In the genomic region with DNA sequence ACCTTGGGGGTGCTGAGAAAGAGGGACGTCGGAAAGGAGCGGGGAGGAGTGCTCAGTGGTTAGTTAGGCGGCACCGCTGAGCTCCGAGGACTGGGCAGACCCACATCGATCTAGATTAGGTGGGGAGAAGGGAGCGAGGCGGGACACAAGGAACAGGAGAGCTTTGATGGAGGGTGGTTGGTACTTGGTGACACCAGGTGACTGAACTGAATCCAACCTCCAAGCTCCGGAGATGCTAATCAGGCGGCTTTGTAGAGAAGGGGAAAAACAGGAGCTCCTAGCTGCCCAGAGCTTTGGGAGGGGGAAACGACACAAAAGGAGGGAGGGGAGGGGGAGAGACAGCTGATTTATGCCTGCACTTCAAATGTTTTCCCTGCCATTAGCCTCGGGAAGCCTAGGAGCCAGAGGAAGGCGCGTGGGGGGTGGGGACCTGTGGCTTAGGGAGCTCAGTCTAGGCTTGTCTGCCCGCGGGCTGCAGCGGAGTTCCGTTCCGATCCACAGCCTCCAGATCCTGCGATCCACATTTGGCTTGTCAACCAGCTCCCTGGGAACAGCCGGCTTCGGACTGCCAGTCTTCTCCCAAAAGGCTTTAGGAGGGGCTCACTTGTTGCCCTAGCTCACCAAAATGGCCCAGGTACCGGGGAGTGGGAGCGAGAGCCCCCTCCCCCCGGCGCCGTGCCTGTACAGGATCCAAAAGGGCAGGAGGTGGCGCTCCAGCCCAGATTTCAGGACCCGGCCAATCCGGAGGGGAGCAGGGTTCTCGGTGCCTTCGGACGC, we compare ENCODE assay signal across 8 mouse cellular contexts. TPM values are rescaled to one million over a fixed set of nuclear protein-coding genes. Genes with fewer than 3 reads are reported as not detected.
DNase-seq lines count a peak whose midpoint lies in the region; ATAC-seq and TF ChIP-seq lines count a peak whose summit lies in the region.

No protein-coding gene starts in this region.

- H3K4me2 ChIP-seq in heart, postnatal 0 days (ENCODE audit: low read depth, low read length), result peak overlapping the region; percentile 83

- no peak for TF ChIP-seq CTCF in lung, adult 2 months (IDR thresholded peaks at IDR 0.05; ENCODE audit: insufficient read depth, low read length)
- peak; percentile 31 for TF ChIP-seq CTCF in heart, postnatal 0 days (IDR thresholded peaks at IDR 0.05; ENCODE audit: low read depth)
- TF ChIP-seq CTCF in testis, adult 2 months (IDR thresholded peaks at IDR 0.05; ENCODE audit: control insufficient read depth, insufficient read depth, insufficient replicate concordance, low read depth, low read length), result 0 out of 2 replicates have a peak, but pooled peaks have one; percentile 8

- peak overlapping the region; percentile 18 for H3K9ac ChIP-seq in heart, postnatal 0 days (replicated peaks; ENCODE audit: low read depth, low read length)

- DNase-seq in lung, adult 2 months, result peak; percentile 34
- no peak for DNase-seq in lung, adult 18-20 months
- peak; percentile 83 for DNase-seq in embryo, embryonic 10 days (ENCODE audit: low spot score)
- DNase-seq in heart, postnatal 0 days (ENCODE audit: low spot score), result no peak
- peak; percentile 80 to 86 for DNase-seq in kidney, postnatal 4 days
- DNase-seq in midbrain, embryonic 10.5 days (ENCODE audit: low spot score), result peak; percentile 68

- no peak for ATAC-seq in heart, postnatal 0 days (ENCODE audit: insufficient read depth, low read depth)
- ATAC-seq in megakaryocyte progenitor cell, adult 5-6 weeks (replicated peaks; ENCODE audit: poor library complexity), result no peak

- no peak overlapping the region; the same call in 1 of the 2 replicates for H3K27ac ChIP-seq in heart, postnatal 0 days (ENCODE audit: low read depth)
- peak overlapping the region; percentile 28; the same call in 1 of the 2 replicates for H3K27ac ChIP-seq in midbrain, embryonic 10.5 days (replicated peaks)
- no peak overlapping the region for H3K27ac ChIP-seq in testis, adult 2 months (ENCODE audit: control insufficient read depth, insufficient read depth, low read depth, low read length)

- WGBS in lung, adult 2 months, result 11% methylated on average over 34 of the region's 34 CpGs
- WGBS in heart, postnatal 0 days, result 5% methylated on average over 34 of the region's 34 CpGs
- WGBS in midbrain, embryonic 10.5 days, result 1% methylated on average over 34 of the region's 34 CpGs

- no peaks in the 10 kb centered on the region for H3K36me3 ChIP-seq in heart, postnatal 0 days (replicated peaks; ENCODE audit: control insufficient read depth, insufficient read depth, low read length)
- no peaks in the 10 kb centered on the region for H3K36me3 ChIP-seq in midbrain, embryonic 10.5 days
- H3K36me3 ChIP-seq in testis, adult 2 months (ENCODE audit: control insufficient read depth, insufficient read depth, low read length), result no peaks in the 10 kb centered on the region

- TF ChIP-seq EP300 in heart, postnatal 0 days (IDR thresholded peaks at IDR 0.05; ENCODE audit: low read depth), result no peak

- H3K4me1 ChIP-seq in lung, adult 2 months (ENCODE audit: control insufficient read depth, insufficient read depth, low read length), result peaks cover 7% of the 10 kb centered on the region
- H3K4me1 ChIP-seq in heart, postnatal 0 days (ENCODE audit: control insufficient read depth, insufficient read depth), result peaks cover 36% of the 10 kb centered on the region; the same call in 1 of the 2 replicates
- H3K4me1 ChIP-seq in midbrain, embryonic 10.5 days, result peaks cover 72% of the 10 kb centered on the region
- peaks cover 18% of the 10 kb centered on the region for H3K4me1 ChIP-seq in testis, adult 2 months (ENCODE audit: control insufficient read depth, insufficient read depth, low read length)

- no peaks in the 10 kb centered on the region for H3K9me3 ChIP-seq in heart, postnatal 0 days (replicated peaks; ENCODE audit: control insufficient read depth, low read length)
- H3K9me3 ChIP-seq in midbrain, embryonic 10.5 days (replicated peaks), result no peaks in the 10 kb centered on the region

- H3K4me3 ChIP-seq in lung, adult 2 months (replicated peaks; ENCODE audit: extremely low read depth, low read depth, low read length), result peak overlapping the region; percentile 33
- peak overlapping the region; percentile 73 for H3K4me3 ChIP-seq in heart, postnatal 0 days (ENCODE audit: low read depth, low read length)
- H3K4me3 ChIP-seq in midbrain, embryonic 10.5 days, result peak overlapping the region; percentile 57
- peak overlapping the region; percentile 51 for H3K4me3 ChIP-seq in testis, adult 2 months (ENCODE audit: control insufficient read depth, low read depth, low read length)

- no peaks in the 10 kb centered on the region for H3K27me3 ChIP-seq in heart, postnatal 0 days (ENCODE audit: control insufficient read depth, insufficient read depth, low read length)
- peaks cover 99% of the 10 kb centered on the region for H3K27me3 ChIP-seq in midbrain, embryonic 10.5 days (ENCODE audit: low read depth, poor library complexity, severe bottlenecking)
- no peaks in the 10 kb centered on the region for H3K27me3 ChIP-seq in testis, adult 2 months (ENCODE audit: control insufficient read depth, insufficient read depth, low read length)

- TF ChIP-seq POLR2A in lung, adult 2 months (IDR thresholded peaks at IDR 0.05; ENCODE audit: borderline replicate concordance, extremely low read depth, low read depth, low read length), result no peak
- no peak for TF ChIP-seq POLR2A in testis, adult 2 months (IDR thresholded peaks at IDR 0.05; ENCODE audit: control insufficient read depth, low read depth, low read length)

RNA-seq across cellular contexts. Expression of a gene that starts 4.7 kb away (rescaled TPM):
- polyA plus RNA-seq in lung, adult 2 months (2012; rRNA removed), result 13.4 and 16.8 TPM in 2 replicates
- total RNA-seq in heart, postnatal 0 days (2014; rRNA removed; ENCODE audit: low replicate concordance), result 50.5 and 63.2 TPM in 2 replicates
- 4.9 and 5.0 TPM in 2 replicates for polyA plus RNA-seq in heart, postnatal 0 days (2015; fragmentation: Nextera tagmentation; extraction: Ambion mirVana)
- 2.7 and 3.2 TPM in 2 replicates for polyA plus RNA-seq in midbrain, embryonic 10.5 days (2016; fragmentation: Nextera tagmentation; extraction: Ambion mirVana)
- 0.86 and 1.2 TPM in 2 replicates for polyA plus RNA-seq in testis, adult 2 months (2012; rRNA removed)
- total RNA-seq in megakaryocyte progenitor cell, adult 5-6 weeks (2015), result not detected in 2 replicates
- not detected in 2 replicates for total RNA-seq in megakaryocyte progenitor cell, adult 5-6 weeks (2017)

Comparison
In these comparisons a context has a peak if more than half of its experiments do, and no peak if none do; other contexts are left out.
1. DNase-seq: peak in lung, adult 2 months (single experiment), embryo, embryonic 10 days (single experiment), kidney, postnatal 4 days (2 of 2) and midbrain, embryonic 10.5 days (single experiment); none in lung, adult 18-20 months (0 of 2) and heart, postnatal 0 days (single experiment).
2. Peak in every context shown above with its lines, with median percentiles within 50 percentile points of each other: H3K4me3 ChIP-seq.